Mouse (Mus musculus): ENCODE measurements around the gene Ccdc155. TPM values are rescaled to one million over a fixed set of nuclear protein-coding genes. Genes with fewer than 3 reads are reported as not detected.
A peak's percentile ranks its signal among the peaks of the same experiment; 100 is the strongest.

Ccdc155 gene
- polyA plus RNA-seq, 1 experiment from 2014 or later, result 0.43 TPM

DNA sequence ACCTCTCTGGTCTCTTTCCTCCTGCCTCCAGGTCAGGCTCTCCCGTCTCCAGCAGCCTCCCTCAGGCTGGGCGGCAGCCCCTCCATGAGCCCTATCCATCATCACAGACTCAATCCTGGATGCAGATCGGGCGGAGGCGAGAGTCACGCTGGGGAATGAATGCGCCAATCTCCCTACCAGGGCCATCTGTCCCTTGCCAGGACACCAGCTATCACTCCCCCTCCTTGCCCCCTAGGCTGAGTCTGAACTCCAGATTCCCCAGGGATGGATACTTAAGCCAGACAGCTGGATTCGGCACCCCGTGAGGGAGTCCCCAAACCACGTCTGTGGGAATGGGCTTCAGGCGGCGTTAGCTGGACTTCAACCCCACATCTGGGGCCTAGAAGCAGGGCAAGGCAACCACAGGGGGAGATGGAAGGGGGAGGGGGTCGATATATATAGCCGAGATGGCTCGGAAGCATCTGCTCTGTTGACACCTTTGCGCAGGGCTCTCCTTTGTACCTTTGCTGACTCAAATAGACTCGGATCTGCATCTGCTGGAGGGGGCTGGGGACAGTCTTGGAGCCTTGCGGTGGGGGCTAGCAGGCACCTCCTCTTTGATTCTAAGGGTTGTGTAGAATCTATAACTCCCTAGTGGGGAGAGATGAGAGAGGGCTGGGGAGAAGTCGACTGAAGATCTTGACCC, 36.8 kb downstream of the Ccdc155 start:
- Histone ChIP-seq H3K27me3 (replicated peaks; ENCODE audit: control insufficient read depth, insufficient read depth, low read length) (peaks cover 63% of the 10 kb centered on the region), H3K36me3 (ENCODE audit: control insufficient read depth, insufficient read depth, low read length) (no peaks in the 10 kb centered on the region), H3K4me2 (ENCODE audit: low read length) (peak overlapping the region; percentile 20), H3K9me3 (replicated peaks; ENCODE audit: control insufficient read depth, low read length) (no peaks in the 10 kb centered on the region), H3K27ac (ENCODE audit: low read depth, low read length) (peak overlapping the region; percentile 23), H3K9ac (ENCODE audit: low read length) (peak overlapping the region; percentile 1; the same call in 1 of the 2 replicates), H3K4me1 (ENCODE audit: control insufficient read depth, insufficient read depth, low read length) (peaks cover 6% of the 10 kb centered on the region; the same call in 1 of the 2 replicates), H3K4me3 (ENCODE audit: low read depth, low read length) (no peak overlapping the region)
- 2% methylated on average over 19 of the region's 19 CpGs for WGBS
- peak; percentile 46 for DNase-seq (ENCODE audit: low spot score)
- peak; percentile 38; the same call in 1 of the 2 replicates for ATAC-seq

DNA sequence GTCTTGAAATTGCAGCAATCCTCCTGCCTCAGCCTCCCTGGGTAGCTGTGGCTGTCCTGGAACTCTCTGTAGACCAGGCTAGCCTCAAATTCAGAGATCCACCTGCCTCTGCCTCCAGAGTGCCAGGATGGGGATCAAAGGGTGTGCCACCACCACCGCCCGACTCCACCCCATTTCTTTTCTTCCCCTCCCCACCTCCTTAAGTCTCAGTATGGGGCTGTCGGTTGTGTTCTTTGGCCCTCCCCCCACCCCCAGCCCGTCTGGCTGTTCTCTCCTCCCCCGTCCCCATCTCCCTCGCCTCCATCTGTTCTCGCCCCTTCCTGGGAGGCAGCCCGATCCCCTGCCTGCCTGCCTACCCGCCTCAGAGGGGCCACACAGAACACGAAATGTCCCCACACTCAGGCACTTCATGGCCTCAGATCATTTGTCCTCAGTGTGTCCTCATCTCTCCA, 37.7 kb downstream of the Ccdc155 start:
- H3K4me3 ChIP-seq (ENCODE audit: low read depth, low read length), result no peak overlapping the region
- no peaks in the 10 kb centered on the region for H3K9me3 ChIP-seq (replicated peaks; ENCODE audit: control insufficient read depth, low read length)
- ATAC-seq (peak; percentile 22; the same call in 1 of the 2 replicates), DNase-seq (ENCODE audit: low spot score) (peak; percentile 45)
- peak overlapping the region; percentile 20; the same call in 1 of the 2 replicates for H3K4me2 ChIP-seq (ENCODE audit: low read length)
- no peak overlapping the region for H3K9ac ChIP-seq (ENCODE audit: low read length)
- peak overlapping the region; percentile 23; the same call in 1 of the 2 replicates for H3K27ac ChIP-seq (ENCODE audit: low read depth, low read length)
- H3K4me1 ChIP-seq (ENCODE audit: control insufficient read depth, insufficient read depth, low read length), result peaks cover 10% of the 10 kb centered on the region
- WGBS, result 19% methylated on average over 10 of the region's 10 CpGs
- no peaks in the 10 kb centered on the region for H3K36me3 ChIP-seq (ENCODE audit: control insufficient read depth, insufficient read depth, low read length)
- peaks cover 68% of the 10 kb centered on the region for H3K27me3 ChIP-seq (replicated peaks; ENCODE audit: control insufficient read depth, insufficient read depth, low read length)

DNA sequence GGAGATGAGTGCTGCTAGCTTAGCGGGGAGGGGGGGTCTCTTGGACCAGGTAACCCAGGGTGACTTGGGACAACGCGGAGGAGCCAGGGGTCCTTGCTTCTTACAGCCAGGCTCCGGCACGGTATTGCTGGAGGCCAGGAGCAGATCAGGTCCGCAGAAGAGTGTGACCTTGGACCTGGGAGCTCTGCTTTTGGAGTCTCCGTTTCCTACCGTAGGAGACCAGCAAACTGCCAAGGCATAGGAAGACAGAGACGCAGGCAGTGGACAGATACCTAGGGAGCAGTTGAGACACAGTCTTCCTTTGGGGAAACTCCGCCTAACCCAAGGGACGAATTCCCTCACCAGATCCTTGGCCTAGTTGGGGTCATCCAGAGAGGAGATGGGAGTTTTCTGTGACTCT, 39.0 kb downstream of the Ccdc155 start:
- peaks cover 10% of the 10 kb centered on the region for H3K4me1 ChIP-seq (ENCODE audit: control insufficient read depth, insufficient read depth, low read length)
- no peak for ATAC-seq
- peaks cover 68% of the 10 kb centered on the region for H3K27me3 ChIP-seq (replicated peaks; ENCODE audit: control insufficient read depth, insufficient read depth, low read length)
- no peak for DNase-seq (ENCODE audit: low spot score)
- H3K9me3 ChIP-seq (replicated peaks; ENCODE audit: control insufficient read depth, low read length), result no peaks in the 10 kb centered on the region
- 40% methylated on average over 11 of the region's 11 CpGs for WGBS
- H3K9ac ChIP-seq (ENCODE audit: low read length), result no peak overlapping the region
- no peaks in the 10 kb centered on the region for H3K36me3 ChIP-seq (ENCODE audit: control insufficient read depth, insufficient read depth, low read length)
- H3K27ac ChIP-seq (ENCODE audit: low read depth, low read length), result no peak overlapping the region
- peak overlapping the region; percentile 57 for H3K4me2 ChIP-seq (ENCODE audit: low read length)
- peak overlapping the region; percentile 45 for H3K4me3 ChIP-seq (ENCODE audit: low read depth, low read length)

DNA sequence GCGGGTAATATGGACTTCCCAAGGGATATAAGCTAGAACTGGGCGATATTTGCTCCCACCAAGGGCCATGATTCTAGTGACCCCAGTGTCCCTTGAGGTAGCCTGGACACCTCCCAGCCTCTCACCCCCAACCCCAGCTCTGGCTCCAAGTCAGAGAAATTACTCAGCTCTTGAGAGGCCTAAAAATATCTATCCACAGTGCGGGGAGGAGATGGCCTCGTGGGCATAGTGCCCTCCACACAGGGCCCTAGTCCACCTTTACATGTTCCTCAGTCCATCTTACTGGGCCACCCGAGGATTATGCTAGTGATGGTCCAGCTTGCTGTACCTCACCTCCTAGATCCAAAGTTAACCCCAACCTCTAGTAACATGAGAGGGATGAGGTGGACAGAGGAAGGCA, 39.9 kb downstream of the Ccdc155 start:
- 60% methylated on average over 5 of the region's 5 CpGs for WGBS

DNA sequence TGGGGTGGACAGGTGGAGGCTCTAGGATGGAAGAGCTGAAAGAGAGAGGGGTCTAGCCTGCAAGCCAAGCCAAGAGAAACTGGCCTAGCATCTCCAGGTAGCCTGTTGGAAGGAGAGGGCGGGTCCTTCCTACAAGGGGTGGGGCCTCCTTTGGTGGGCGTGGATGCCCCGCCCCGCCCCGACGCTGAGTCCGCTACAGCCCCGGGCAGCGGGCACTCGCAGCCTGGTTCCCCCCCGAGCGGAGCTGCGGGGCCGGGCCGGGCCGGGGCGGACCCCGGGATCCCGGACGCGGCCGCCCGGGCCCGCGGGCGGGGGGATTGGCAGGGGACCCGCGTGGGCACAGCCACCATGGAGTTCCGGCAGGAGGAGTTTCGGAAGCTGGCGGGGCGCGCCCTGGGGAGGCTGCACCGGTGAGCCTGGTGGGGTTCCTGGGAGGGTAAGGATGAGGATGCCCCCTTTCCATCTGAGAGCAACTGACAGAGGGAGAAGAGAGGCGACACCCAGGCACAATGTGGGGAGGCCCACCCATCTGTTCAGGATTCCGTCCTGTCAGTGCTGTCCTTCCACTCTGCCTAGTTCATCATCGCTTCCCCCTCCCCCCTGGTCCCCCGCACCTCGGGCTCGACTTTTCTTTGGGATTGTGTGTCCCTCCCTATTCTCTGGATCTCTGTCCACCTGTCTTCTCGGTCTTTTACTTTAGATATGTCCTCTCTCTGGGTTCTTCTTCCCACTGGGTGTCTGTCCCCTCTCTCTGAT, 40.8 kb downstream of the Ccdc155 start, which contains the start of gene Slc17a7:
TSS of gene Slc17a7 (plus strand) at position 215 of the 756 bp plus-strand sequence.
- Histone ChIP-seq H3K9me3 (replicated peaks; ENCODE audit: control insufficient read depth, low read length) (no peaks in the 10 kb centered on the region), H3K9ac (ENCODE audit: low read length) (peak within 1 kb of the TSS; percentile 65), H3K4me3 (ENCODE audit: low read depth, low read length) (peak within 1 kb of the TSS; percentile 45), H3K4me2 (ENCODE audit: low read length) (peak within 1 kb of the TSS; percentile 57), H3K27ac (ENCODE audit: low read depth, low read length) (peak within 1 kb of the TSS; percentile 52; the same call in 1 of the 2 replicates), H3K4me1 (ENCODE audit: control insufficient read depth, insufficient read depth, low read length) (peaks cover 10% of the 10 kb centered on the region), H3K27me3 (replicated peaks; ENCODE audit: control insufficient read depth, insufficient read depth, low read length) (peaks cover 56% of the 10 kb centered on the region), H3K36me3 (ENCODE audit: control insufficient read depth, insufficient read depth, low read length) (0 out of 2 replicates have a peak, but pooled peaks cover 7% of the 10 kb centered on the region)
- under 1% methylated on average over 40 of the region's 41 CpGs for WGBS
- DNase-seq (ENCODE audit: low spot score), result peak; percentile 45
- no peak; the same call in 1 of the 2 replicates for ATAC-seq

More for the DNA sequence above, 39.9 kb downstream of the Ccdc155 start:
- peak overlapping the region; percentile 45 for H3K4me3 ChIP-seq (ENCODE audit: low read depth, low read length)
- peaks cover 63% of the 10 kb centered on the region for H3K27me3 ChIP-seq (replicated peaks; ENCODE audit: control insufficient read depth, insufficient read depth, low read length)
- H3K27ac ChIP-seq (ENCODE audit: low read depth, low read length), result no peak overlapping the region
- H3K9me3 ChIP-seq (replicated peaks; ENCODE audit: control insufficient read depth, low read length), result no peaks in the 10 kb centered on the region
- H3K4me2 ChIP-seq (ENCODE audit: low read length), result peak overlapping the region; percentile 57
- ATAC-seq (no peak), DNase-seq (ENCODE audit: low spot score) (no peak)
- H3K36me3 ChIP-seq (ENCODE audit: control insufficient read depth, insufficient read depth, low read length), result no peaks in the 10 kb centered on the region
- peaks cover 10% of the 10 kb centered on the region for H3K4me1 ChIP-seq (ENCODE audit: control insufficient read depth, insufficient read depth, low read length)
- peak overlapping the region; percentile 65 for H3K9ac ChIP-seq (ENCODE audit: low read length)

DNA sequence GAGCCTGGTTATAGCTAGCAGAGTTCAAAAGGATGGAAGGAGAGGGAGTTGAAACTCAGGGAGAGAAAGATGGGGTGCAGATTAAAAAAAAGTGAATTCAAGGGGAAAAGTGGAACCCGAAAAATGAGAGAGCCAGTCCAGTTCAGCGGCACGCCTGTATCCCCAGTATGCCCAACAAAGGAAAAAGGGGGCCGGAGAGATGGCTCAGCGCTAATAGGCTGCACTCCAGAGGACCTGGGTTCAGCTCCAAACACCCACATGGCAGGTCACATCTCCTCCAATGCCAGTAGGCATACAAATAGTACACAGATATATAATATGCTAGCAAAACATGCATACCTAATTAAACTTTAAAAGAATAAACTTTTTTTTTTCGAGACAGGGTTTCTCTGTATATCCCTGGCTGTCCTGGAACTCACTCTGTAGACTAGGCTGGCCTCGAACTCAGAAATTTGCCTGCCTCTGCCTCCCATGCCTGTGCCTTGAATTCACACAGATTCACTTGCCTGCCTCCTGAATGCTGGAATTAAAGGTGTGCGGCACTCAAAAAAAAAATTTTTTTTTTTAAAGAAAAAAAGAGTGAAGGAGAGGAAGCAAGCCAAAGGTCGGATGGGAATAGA, 41.6 kb downstream of the Ccdc155 start:
- Histone ChIP-seq H3K4me1 (ENCODE audit: control insufficient read depth, insufficient read depth, low read length) (peaks cover 7% of the 10 kb centered on the region), H3K9me3 (replicated peaks; ENCODE audit: control insufficient read depth, low read length) (no peaks in the 10 kb centered on the region), H3K36me3 (ENCODE audit: control insufficient read depth, insufficient read depth, low read length) (0 out of 2 replicates have a peak, but pooled peaks cover 13% of the 10 kb centered on the region), H3K4me3 (ENCODE audit: low read depth, low read length) (no peak overlapping the region), H3K27ac (ENCODE audit: low read depth, low read length) (no peak overlapping the region), H3K9ac (ENCODE audit: low read length) (no peak overlapping the region), H3K4me2 (ENCODE audit: low read length) (peak overlapping the region; percentile 57; the same call in 1 of the 2 replicates), H3K27me3 (replicated peaks; ENCODE audit: control insufficient read depth, insufficient read depth, low read length) (peaks cover 48% of the 10 kb centered on the region)
- no peak for ATAC-seq
- DNase-seq (ENCODE audit: low spot score), result no peak
- 70% methylated on average over 9 of the region's 9 CpGs for WGBS

- Histone ChIP-seq H3K27ac (ENCODE audit: low read depth, low read length) (peak overlapping the region; percentile 16; the same call in 1 of the 2 replicates), H3K9me3 (replicated peaks; ENCODE audit: control insufficient read depth, low read length) (no peaks in the 10 kb centered on the region), H3K4me1 (ENCODE audit: control insufficient read depth, insufficient read depth, low read length) (peaks cover 7% of the 10 kb centered on the region), H3K36me3 (ENCODE audit: control insufficient read depth, insufficient read depth, low read length) (peaks cover 18% of the 10 kb centered on the region; the same call in 1 of the 2 replicates), H3K4me2 (ENCODE audit: low read length) (peak overlapping the region; percentile 56), H3K4me3 (ENCODE audit: low read depth, low read length) (peak overlapping the region; percentile 24; the same call in 1 of the 2 replicates), H3K27me3 (replicated peaks; ENCODE audit: control insufficient read depth, insufficient read depth, low read length) (peaks cover 44% of the 10 kb centered on the region), H3K9ac (ENCODE audit: low read length) (peak overlapping the region; percentile 21; the same call in 1 of the 2 replicates)
- no peak; the same call in 1 of the 2 replicates for ATAC-seq
- 31% methylated on average over 6 of the region's 6 CpGs for WGBS
- DNase-seq (ENCODE audit: low spot score), result no peak
Measured at GRCm38 (mm10) chr7:45162551-45162950, 42.1 kb downstream of the Ccdc155 start.

Data from forebrain, embryonic 14.5 days (tissue).